Mouse (Mus musculus) frontal cortex, postnatal 25 days (tissue): ENCODE data around the gene H2-DMb2.

ENCODE experiments used
- DNase-seq, 2 experiments: peaks; one replicate each; pipeline ENCODE4 v3.0.0; 2022; ENCODE audit warnings: low spot score in 2 of 2

Gene H2-DMb2

DNA sequence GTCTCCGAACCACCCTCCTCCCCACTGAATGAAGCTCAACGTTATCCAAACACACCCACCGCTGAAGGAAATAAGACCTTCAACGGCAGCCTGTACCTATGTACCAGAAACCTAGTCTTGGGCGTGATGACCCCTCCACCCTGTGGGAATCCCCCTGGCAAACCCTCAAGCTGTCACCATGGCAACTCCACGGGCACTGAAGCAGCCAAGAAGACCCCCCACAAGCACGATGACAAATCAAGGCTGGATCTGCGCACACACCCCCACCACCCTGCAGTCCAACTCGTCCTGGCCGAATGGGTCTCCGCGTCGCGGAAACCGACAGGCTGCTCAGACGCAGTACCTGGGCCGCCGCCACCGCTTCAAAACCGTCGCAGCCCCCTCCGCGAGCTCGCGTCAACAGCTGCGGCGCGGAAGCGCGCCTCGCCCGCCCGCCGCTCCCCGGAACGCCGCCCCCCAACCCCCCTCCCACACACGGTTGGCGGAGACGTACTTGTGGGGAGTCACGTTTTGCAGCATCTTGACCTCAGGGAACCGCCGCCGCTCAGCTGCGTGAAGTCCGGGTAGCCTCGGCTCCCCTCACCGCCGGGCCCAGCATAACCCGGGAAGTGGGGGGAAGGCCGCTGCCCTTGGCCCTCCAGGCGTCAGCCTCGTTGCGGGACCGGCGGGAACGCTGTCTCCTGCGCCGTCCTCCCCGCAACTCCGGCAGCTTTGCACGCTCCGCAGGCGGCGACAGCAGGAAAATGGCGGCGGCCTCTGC, 24.8 kb upstream of the H2-DMb2 start:
- no peak for DNase-seq

DNA sequence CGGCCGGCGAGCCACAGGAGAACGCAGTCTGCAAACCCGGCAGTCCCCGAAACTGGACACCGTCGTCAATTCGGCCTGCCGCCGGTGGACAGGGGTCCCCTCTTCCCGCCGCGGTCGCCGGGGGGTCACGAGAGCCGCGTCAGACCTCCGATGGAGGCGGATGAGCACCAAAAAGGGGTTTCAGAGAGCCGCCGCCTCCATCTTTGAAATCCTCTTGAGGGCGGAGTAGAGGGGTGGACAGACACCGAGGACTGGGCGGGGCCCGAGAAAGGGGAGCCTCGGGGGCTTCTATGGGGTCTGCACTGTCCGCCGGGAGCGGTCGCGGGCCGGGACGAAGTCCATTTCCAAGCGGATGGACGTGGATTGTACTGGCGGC, 24.2 kb upstream of the H2-DMb2 start:
- no peak for DNase-seq

DNA sequence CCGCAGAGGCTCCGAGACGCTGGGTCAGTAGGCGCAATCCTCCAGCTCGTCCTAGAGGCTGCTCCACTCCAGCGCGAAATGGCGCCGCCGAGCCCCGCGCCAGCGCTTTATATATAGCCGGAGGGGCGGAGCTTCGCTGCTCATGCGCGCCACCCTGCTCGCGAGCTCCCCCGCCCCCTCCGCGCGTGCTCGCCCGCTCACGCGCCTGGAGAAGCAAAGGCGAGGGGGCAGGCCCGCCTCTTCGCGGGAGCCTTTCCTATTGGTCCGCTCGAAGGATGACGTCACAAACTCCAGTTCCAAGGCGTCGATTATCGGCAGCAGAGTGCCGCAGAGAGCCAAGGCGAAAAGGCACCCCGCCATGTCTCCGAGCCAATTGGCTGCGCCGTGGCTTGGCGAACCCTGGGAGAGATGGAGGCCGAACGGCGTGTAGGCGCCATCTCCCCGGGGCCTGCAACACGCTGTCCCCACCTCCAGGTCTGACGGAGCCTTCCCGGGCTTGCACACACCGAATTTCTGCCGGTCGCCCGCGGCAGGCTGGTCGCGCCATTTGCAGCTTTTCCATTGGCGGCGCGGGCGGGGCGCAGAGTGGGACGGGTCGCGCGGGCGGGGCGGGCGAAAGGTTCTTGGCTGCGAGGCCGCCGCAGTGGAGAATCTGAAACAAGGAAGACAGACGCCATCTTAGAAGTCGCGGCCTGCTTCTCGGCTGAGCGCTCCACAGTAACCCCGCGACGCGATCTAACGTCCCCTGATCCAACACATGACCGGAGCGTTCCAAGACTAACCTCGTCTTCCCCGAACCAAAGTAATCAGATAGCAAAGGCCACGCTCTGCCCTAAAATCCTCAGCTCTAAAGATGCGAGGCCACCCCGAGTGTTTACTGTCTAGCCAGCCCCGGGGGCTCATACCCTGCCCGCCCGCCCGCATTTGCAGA, 23.6 kb upstream of the H2-DMb2 start, which contains the start of gene H2-DMa:
Gene H2-DMa, plus strand, starts transcription at position 293 of the 931 bp plus-strand sequence.
- DNase-seq = peak; percentile 96 to 98

DNA sequence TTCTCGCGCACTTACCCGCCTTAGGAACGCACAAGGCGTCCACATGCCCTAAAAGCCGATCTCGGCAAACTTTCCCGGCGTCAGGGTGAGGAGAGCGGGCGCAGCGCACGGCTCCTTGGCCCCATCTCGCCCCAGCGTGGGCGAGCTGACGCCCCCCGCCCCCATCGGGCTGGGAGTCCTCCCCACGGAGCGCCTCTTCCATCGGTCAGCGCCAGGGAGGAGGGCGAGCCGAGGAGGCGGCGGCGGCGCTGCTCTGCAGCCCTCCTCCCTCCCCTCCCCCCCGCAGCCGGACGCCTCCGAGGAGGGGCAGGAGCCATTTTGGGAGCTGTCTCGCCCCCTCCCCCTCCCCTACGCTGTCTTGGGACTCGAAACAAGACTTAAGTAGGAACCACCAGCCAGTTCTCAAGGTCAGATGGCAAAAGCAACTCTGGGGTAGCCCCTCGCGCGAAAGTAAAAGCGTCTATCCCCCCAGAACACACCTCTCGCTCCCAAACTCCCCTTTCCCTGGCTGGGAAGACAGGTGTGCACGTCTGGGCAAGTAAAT, 22.9 kb upstream of the H2-DMb2 start:
- peak; percentile 72 to 80 for DNase-seq

DNA sequence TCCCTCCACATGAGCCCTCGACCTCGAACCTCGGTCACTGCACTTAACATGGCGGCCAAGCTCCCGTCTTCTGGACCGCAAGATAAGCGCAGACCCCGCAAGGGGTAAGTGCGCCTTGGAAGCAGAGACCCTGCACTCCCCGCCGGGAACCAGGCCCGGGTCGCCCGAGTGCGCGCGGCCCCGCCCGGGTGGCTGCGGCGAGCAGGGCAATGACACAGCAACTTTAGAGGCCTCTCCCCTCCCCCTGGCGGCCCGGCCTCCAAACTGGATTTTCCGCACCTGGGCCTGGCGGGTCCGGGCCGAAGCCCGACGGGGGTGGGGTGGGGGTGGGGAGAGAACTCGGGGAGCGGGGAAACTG, 22.3 kb upstream of the H2-DMb2 start:
- DNase-seq = peak; percentile 57 to 60

DNA sequence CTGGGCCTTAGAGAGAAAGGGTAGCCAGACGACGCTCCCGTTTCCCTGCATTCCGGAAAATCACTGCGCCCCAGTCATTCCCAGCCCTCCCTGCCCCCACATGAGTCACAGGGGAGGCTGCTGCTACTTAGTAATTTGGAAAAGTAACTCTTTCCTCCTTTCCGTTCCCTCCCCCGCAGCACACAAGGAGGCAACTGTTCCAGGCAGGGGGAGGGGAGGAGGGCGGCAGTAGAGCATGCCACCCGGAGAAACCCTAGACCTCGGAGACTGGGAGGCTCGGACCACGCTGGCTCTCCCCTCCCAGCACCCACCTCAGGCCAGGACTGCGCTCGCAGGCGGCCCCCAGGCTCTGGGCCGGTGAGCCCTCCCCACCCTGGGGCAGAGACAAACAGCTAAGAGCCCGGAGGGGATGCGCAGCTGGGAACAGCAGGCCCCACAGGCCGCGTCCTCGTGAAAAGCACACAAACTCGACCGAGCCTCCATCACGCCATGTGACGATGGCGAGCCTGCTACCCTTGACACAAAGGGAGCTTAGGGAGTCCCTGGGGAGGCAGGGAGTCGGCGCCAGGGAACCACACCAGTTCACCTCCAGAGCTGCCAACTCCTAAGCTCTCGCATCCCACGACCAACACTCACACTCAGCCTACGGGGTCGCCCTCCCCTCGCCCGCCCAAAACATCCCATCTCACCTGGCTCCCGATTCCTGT, 21.8 kb upstream of the H2-DMb2 start:
- peak; percentile 75 to 77 for DNase-seq

DNA sequence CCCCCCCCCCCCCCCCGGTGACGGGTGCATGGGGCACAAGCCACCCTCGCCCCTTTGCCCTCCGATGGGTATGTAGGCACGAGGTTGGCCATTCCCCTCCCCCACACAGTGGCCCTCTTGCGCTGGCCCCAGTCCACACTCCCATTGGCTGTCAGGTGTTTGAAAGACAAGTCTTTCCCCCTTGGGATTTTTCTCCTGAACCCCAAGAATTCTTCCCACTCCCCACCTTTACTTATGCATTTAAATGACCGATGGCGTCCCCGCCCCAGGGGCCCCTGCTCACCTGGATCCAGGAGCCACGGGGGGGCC, 21.3 kb upstream of the H2-DMb2 start:
- no peak for DNase-seq

DNA sequence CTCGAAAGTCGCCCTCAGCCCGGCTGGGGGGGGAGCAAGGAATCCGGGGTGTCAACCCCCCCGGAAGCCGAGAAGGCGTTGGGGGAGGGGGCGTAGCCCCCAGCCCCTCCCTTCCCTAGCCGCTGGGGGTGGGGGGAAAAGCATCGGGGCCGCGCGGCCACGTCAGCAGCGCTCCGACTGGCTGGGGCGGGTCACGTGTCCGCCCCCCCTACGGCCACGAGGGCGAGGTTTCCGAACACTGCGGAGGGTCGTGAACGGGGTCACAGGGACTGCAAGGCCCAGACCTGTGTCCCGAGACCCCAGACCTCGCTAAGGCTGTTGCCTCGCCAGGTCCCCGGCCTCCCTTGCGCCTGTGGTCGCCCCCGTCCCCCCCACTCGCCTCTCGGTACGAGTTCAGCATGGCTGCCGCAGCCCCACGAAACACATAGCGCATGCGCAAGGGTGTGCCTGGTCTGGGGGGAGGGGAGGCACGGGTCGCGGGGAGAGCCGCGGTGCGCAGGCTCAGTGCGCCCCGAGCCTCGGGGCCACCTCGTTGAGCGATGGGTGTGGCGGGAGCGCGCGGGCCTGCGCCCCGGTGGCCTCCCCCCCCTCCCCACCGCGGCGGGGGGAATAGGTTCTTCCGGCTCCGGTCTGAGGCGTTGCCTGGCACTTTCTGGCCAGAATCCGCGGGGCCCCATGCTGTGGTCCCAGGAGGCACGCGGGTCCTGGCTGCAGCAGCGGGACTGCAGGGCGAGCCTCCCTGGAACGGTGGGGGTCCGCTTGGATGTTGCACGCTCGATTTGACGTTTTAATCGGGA, 20.7 kb upstream of the H2-DMb2 start, which contains the start of gene Brd2:
Gene Brd2, minus strand, starts transcription at position 447 of the 797 bp plus-strand sequence.
- DNase-seq = peak; percentile 94 to 96

DNA sequence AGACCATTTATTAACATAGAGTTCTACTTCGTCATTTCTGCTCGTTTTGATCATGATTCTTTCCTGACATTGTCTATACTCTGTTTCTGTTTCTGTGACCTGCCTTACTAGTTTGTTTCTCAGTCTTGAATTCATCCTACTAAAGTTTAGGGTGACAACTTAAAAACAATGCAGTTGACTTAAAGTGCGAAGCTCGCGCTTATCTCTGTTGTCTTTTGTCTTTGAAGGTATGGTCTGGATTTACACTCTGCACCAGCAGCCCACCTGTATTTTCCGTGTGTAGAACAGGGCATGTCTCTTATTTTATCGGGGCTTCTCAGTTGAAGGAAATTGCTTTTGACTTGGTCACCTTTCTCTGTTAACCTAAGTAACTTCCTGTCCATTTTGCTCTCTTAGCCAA, 20.0 kb upstream of the H2-DMb2 start:
- DNase-seq = no peak

DNA sequence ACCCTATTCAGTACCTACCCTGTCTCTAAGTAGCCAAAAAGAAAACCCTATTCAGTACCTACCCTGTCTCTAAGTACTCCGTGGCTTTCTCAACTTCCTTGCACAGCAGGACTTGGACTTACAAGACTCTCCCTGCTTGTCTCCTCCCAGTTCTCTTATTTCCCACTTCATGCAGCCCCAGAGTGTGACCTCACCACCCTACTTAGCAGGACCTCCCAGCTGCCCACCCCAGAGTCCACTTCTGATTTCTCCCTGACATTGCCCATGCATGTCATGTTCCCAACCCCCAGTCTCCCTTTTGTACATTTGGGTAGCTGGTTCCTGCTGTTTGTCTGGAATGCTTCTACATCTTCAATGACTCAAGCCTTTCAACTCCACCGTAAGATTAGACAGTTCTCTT, 19.6 kb upstream of the H2-DMb2 start:
- no peak for DNase-seq

DNA sequence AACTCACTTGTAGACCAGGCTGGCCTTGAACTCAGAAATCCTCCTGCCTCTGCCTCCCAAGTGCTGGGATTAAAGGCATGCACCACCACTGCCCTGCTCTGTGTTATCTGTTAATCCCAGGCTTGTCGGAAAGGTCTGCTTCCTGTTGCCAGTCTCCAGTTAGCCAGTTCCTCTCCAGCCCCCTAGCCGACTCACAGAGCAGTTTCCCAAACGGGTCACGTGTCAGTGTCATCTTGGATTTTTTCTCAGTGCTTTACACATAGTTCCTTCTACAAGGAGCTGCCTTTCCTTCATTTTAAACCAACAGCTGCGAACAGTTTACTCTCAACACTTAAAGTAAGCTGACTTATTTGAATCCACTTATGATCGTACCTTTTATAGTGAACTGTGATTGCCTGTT, 18.5 kb upstream of the H2-DMb2 start:
- DNase-seq = no peak

DNA sequence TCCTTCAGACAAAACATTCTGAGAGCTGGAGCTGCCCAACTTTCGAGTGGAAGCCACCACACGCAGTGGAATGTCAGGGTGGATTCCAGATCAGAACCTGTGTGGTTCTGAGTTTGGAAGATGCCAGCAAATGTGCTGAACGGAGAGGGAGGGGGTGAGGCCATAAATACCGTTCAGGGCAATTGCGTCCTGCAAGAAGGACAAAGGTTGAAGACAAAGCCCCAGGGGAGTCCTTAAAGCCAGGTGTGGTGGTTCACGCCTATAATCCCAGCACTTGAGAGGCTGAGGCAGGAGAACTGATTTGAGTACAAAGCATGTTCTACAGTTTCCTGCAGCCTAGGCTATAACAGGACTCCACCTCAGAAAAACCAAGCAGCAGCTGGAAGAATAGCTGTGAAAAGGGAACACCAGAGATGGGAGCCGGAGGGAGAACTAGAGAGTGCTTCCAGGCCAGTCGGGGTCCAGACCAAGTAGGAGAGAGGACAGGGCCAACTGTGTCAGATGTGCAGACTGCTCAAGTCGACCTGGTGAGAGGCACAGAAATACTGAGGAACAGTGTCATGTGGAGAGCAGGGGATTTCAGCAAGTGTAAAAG, 16.2 kb upstream of the H2-DMb2 start:
- DNase-seq = no peak

DNA sequence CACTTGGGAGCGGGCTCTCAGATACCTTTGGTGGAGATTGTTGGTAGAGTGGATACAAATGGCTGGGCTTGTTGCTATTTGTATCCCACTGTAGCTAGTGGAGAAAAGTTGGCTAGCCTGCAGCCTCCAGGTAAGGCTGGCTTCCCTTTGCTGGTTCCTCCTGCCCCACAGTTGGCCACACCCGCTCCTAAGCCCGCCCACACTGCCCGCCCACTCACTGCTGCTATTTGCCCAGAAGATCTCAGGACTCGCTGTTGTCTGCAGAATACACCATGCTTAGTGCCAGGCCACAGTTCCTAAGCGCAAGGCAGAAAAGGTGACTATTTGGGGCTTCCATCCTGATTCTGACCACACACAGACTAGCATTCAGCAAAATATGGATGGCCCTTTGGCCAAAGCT, 15.6 kb upstream of the H2-DMb2 start:
- no peak for DNase-seq

DNA sequence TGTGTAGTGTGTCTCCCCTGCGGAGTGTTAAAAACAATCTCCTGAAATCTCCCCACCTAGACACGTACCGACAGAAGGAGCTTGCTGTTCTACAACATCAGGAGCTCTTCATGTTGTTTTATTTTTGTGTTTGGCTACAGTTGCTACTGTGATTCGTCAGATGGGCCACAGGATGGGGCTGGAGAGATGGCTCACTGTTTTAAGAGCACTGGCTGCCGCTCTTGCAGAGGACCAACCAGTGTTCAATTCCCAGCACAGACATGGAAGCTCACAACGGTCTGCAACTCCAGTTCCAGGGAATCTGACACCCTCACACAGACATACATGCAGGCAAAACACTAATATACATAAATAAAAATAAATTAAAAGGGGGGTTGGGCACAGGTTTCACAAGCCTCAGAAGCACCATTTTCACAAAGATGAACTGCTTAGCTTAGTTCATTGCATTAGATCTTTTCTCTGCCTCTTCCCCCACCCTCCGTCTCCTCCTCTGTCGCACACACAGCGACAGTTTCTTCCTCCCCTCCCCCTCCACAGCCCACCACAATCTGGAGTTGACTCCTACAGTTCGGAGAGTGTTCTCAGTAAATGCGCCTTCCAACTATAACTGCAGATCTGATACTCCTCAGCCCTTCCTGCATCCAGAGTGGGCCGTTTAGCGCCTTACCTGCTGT, 14.7 kb upstream of the H2-DMb2 start:
- DNase-seq = no peak

DNA sequence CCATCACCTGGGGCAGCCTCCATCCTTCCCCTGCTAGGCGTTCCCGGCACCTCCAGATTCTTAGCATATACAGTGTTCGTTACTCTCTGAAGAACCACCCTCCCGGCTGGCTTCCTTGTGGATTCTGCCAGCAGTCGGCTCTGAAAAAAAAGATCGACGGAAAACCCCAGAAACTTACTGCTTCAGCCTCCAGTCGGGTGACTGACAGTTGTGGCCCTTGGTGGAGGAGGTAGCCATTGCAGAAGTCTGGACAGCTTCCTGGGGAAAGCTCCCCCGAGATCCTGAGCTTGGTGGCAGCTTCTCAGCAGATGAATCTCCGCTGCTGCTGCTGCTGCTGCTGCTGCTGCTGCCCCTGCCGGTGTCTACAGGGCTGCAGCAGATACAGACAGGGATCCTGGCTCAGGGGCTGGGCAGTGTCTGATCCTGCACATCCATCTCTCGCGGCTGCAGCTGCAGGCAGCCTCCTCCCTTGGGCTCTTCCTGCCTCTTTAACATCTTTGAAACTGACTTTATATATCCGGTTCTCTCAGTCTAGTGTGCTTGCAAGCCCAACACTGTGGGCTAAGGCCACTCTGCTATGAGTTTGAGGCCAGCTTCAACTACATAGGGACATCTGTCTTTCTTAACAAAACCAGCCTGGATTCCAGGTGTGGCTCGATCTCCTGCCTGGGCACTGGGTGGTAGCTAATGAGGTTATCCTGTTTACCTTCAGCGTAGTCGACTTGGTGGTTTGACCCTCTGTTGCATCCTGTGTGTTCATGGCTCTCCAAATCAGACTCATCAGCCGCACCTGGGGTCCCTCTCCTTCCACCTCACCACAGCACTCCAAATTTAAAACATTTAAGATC, 13.9 kb upstream of the H2-DMb2 start:
- DNase-seq = no peak

DNA sequence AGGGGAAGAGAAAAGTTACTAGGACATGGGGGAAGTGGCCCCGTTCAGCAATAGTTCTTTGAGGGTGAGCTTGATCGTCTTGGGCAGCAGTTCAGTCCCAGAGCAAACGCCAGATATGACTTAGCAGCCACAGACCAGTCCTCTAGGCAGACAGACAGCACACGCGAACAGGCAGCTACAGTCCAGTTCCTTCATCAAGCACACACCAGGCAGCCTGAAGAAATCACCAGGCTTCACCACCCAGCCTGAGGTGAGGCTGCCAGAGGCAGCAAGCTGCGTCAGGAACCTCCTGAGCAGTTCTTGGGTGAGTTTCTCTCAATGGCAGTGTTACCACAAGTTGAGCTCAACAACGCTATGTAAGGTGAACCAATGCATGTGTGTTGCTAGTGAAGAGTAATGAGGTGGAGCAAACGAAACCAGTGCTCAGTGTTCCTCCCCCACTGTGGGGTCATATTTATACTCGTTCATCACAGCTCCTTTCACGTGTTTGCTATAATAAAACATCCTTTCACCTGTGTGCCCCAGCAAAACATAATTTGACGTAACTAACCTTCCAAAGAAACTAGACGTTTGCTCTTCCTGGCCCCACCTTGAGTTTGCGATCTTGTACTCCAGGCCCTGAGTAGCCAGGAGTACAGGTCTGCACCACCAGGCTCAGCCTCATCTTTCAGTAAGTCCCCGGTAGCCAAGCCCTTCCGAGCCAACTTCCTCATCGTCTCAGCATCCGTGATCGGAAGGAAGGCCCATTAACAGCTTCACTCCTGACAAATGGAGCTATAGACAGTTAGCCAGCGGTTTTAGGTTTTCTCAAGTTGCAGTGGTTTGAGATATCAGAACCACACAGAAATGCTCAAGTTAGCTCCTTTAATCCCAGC, 12.8 kb upstream of the H2-DMb2 start:
- DNase-seq = no peak

DNA sequence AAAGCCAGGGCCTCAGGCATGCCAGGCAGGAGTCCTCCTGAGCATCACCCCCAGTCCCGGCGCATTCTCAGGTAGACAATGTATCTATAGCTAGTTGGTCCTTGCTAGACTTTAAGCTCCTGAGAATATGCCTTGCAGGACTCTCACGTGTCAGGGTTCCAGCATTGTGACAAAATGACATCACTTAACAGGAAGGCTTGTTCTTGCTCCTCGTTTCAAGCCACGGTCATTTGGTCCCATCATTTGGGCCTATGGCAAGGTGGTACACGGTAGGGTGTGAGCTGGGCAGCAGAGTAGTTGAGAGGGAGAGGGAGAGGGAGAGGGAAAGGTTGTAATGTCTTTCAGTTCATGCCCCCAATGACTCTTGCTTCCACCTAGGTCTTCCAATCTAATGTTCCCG, 11.2 kb upstream of the H2-DMb2 start:
- no peak for DNase-seq

DNA sequence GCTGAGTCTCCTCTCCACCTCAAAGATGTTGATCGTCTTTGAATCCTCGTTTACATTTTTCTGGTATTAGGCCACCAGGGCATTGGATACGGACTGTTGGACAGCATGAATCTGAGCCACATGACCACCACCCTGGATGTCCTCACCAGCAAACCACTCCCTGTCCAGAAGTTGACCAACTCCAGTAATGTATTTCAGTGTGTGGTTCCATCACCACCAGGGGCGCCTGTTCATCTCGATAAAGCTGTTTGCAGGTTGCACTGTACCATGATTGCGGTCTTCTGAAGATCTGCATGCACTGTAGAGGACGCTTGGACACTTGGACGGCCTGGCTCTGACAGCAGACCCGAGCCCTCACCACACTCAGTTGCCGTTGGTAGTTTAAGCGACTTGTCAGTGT, 9.8 kb upstream of the H2-DMb2 start:
- no peak for DNase-seq
